Mouse (Mus musculus): ENCODE data around the gene Disp1.

Gene Disp1

GRCm38 (mm10) chr1:183207141-183207540 lies 14.2 kb downstream of the Disp1 start:
- DNase-seq (ENCODE audit: low spot score) = peak; percentile 37

DNA sequence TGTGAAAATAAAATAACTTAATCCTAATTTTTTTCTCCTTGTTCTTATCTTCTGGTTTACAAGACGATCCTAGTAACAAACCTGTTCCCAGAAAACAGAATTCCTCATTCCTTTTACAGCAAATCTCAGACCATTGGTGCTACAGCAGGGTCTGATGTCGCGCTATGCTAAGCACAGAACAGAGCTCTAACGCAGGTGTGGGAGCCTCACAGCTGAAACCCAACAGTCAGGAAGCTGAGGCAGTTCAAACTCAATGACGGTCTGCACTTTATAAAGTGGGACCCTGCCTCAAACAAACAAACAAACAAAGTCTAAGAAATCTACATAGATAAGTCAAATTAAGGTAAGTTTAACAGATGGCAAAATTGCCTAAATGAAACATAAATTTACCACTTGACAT lies 20.4 kb downstream of the Disp1 start:
- DNase-seq (ENCODE audit: low spot score) = no peak

DNA sequence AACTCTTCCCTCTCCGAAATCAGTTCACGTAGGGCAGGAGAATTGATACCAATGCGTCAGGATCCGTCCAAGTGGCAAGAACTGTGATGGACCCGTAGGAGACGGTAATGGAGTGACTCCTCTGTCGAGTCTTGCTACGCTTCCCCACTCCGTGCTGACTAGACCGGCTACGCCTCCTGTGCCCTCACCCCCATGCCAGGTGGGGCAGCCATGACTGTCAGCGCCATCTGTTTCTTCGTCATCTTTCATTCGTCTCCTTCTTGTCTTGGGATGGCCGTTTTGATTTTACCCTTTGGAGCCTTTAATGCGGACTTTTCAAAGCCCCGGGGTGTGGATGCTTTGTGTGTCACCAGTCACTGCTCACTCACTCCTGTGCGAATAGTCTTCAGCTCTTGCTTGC lies 26.6 kb downstream of the Disp1 start:
- no peak for DNase-seq (ENCODE audit: low spot score)

DNA sequence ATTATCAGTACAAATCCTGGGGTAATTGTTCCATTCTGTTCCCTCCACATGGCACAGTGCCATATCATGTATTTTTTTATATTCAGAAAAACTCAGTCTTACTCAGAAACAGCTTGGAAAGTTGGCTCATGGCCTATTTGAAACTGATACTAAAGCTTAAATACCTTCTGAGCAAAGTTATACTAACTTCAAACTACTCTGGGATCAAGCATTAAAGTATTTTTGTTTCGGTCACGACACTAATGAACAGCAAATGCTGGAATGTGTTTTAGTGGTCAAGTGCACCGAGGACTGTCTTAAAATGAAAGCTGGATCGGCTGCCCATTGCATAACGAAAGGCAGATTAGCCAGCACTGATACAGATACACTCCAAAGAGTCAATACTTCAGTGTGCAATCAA lies 27.2 kb downstream of the Disp1 start:
- DNase-seq (ENCODE audit: low spot score) = peak; percentile 27

DNA sequence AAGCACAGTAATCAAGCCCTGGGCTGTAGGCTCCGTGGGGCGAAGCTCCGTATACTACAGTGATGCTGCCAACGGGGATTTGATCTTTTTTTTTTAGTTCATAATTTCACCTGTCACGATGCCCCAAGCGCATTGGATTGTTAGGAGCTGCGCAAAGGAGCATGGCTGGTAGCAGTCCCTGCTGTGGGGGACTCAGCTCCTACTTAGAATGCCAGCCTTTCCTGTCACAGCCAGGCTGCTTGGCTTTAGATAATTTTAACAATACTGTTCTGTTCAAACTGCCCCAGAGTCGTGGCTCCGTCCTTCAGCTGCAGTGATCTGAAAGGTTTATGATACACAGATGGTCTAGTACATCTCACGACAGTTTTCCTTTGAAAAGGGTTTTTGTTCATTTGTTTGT lies 29.9 kb downstream of the Disp1 start:
- DNase-seq (ENCODE audit: low spot score) = no peak

DNA sequence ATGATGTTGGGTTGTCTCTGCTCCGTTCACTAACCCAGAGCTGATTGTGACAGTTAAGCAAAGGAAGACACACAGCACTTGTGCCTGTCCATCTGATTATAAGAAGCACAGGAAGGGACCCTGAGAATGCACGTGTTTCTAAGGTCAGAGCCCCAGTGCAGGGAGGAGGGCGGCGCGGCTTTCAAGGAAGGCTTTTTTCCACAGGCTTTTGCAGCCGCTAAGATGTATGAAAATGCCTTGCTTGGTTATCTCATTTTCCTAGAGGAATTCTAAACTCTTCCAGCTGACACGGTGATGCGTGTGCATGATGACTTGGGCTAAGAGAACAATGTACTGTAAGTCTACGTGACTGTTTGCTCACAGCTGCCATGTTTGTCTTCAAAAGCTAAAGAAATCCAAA lies 30.9 kb downstream of the Disp1 start:
- DNase-seq (ENCODE audit: low spot score) = no peak

GRCm38 (mm10) chr1:183189014-183189662 lies 32.2 kb downstream of the Disp1 start:
- DNase-seq (ENCODE audit: low spot score) = no peak

DNA sequence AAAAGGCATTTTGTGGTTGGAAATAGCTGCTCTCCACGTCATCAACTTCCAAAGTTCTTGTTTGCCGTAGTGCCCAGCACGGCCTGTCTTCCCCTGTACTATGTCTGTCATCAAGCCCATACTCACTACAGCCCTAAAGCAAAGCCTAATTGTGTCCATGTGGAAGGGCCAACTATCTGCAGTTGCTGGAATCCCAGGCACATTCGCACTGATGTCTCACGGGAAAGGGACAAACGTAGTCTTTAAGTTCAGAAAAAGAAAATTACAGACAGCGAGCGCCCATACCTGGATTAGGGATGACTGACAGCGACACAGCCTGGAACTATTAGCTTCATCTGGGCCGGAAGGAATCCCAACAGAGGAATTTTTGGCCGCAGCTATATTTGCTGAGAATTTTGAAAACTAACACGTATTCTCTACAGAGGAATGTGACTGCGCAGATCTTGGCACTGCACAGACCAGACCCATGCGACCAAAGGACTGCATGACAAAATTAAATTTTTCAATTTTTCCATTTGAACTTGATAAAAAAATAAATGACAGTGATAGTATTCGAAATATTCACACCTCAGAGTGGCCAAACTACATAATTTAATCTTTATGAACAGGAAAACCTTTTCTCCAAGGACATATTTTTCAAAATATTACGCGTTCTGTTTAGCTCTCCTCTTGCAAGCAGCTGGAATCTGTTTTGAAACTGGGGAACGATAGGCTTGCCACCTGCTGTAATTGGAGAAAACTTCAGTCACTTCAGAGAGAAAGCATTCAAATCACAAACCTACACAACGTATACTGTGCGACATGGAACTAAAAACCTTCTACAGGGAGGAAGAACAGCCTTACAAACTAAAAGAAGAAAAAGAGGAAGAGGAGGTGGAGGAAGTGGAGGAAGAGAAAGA lies 33.0 kb downstream of the Disp1 start:
- no peak for DNase-seq (ENCODE audit: low spot score)

DNA sequence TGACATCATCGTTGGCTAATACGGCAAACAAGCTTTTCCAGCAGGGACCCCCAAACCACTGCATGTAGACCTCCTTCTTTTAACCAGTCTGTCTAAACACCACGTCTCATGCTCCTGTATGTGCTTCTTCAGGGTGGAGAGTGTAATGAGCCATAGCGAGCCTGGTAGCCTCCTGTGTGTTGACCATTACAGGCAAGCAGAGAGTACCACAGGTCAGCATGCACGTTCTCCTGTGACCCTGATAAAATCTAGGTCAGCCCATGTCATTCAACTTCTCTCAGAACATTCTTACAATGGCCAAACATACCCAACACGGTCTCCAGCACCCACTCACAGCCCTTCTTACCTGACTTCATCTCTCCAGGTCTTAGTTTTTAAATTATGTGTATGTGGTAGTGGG lies 35.8 kb downstream of the Disp1 start:
- no peak for DNase-seq (ENCODE audit: low spot score)

DNA sequence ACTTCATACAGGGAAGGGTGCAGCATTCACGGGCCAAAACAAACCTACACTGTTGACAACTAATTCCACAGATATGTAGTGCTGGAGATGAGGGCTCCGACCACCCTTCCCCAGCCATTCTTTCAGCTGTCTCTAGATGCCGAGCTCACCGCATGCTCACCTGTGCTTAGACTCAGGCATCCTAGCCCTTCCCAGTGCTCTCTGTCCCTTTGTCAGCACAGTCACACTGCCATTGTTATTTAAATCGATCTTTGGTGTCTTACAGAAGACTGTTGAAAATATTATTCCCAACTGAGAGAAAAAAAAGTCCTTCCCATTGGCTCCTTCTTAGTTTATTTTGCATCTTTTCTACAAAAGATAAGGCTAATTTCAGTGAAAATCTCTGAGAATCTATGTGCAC lies 36.6 kb downstream of the Disp1 start:
- no peak for DNase-seq (ENCODE audit: low spot score)

- no peak for DNase-seq (ENCODE audit: low spot score)
Measured at GRCm38 (mm10) chr1:183183565-183183964, 37.8 kb downstream of the Disp1 start.

GRCm38 (mm10) chr1:183182641-183183414 lies 38.5 kb downstream of the Disp1 start:
- no peak for DNase-seq (ENCODE audit: low spot score)

GRCm38 (mm10) chr1:183181030-183181395 lies 40.3 kb downstream of the Disp1 start:
- DNase-seq (ENCODE audit: low spot score) = no peak

DNA sequence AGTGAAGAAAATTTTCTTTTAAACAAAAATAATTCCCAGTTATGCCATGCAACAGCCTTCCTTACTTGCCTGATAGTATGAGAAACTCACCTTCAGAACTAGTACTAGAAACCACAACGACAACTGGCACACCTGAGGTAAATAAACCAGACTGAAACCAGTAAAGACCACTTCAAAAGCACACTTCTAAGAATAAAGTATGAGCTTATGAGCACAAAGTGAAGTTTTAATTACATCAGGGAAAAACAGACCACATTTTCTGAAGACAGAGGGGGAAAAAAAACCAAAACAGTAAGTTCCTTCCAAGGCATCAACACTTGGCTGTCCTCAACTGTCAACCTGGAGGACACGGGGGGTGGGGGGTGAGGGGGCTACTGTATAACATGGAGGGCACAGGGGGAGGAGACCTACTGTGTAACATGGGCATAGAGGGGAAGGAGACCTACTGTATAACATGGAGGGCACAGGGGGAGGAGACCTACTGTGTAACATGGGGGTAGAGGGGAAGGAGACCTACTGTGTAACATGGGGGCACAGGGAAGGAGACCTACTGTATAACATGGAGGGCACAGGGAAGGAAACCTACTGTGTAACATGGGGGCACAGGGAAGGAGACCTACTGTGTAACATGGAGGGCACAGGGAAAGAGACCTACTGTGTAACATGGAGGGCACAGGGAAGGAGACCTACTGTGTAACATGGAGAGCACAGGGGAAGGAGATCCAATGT lies 40.9 kb downstream of the Disp1 start:
- no peak for DNase-seq (ENCODE audit: low spot score)

- DNase-seq (ENCODE audit: low spot score) = no peak
Measured at GRCm38 (mm10) chr1:183179316-183179715, 42.0 kb downstream of the Disp1 start.

GRCm38 (mm10) chr1:183175236-183175635 lies 46.1 kb downstream of the Disp1 start:
- DNase-seq (ENCODE audit: low spot score) = no peak

- DNase-seq (ENCODE audit: low spot score) = no peak
Measured at GRCm38 (mm10) chr1:183171095-183171494, 50.2 kb downstream of the Disp1 start.

DNA sequence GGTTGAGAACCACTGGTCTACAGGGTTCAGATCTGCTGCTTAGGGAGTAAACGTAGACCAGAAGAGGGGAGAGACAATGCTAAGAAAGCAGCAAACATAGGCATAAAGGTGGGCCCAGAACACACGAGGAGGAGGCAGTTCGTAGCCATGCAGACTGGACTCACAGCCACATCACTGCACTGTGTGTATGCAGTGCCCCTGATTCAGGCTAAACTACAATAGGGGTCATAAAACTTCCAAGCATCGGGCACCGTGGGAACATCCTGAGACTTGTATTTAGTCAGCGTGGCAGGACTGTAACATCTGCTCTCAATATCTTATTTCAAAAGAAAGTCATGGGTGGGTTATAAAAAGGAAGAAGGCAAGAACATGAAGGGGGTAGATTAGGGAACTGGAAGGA lies 52.9 kb downstream of the Disp1 start:
- DNase-seq (ENCODE audit: low spot score) = no peak

GRCm38 (mm10) chr1:183167776-183168175 lies 53.5 kb downstream of the Disp1 start:
- DNase-seq (ENCODE audit: low spot score) = no peak

DNA sequence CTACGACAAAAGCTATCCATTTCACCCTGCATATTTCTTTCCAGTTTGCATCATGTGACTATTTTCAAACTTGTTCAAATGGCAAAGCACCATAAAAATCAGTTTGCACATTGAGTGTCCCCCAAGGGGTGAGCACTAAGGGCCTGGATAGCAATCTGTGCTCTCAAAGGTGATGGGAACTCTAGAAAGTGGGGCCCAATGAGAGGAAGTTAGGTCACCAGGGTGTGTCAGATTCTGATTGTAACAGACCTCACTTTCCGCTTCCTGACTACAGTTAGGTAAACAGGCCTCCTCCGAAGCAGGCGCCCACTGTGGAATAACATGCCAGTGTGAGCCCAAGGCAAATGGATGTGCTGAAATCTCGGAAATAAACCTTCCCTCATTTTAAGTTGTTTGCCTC lies 54.6 kb downstream of the Disp1 start:
- no peak for DNase-seq (ENCODE audit: low spot score)

DNA sequence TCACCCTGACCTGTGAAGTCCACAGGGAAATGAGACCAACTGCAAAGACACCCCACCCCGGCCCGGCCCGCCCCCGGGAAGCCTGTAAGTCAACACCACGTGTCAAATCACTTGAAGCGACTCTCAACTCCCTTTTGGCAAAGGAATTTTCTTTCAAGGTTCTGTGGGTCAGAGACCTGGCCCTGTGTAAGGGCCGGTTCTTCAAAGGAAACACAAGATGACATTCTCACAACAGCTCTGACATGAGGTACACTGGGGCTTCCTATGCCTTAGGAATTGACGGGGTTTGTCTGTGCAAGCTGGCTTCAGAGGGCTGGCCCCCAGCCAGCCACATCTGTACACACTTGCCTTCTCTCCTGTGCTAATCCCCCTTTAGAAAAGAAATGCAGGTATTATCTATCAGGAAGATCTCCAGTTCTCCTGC lies 56.7 kb downstream of the Disp1 start:
- no peak for DNase-seq (ENCODE audit: low spot score)

- no peak for DNase-seq (ENCODE audit: low spot score)
Measured at GRCm38 (mm10) chr1:183164190-183164580, 57.1 kb downstream of the Disp1 start.

All from adipocyte (in vitro differentiated cells).